Mouse (Mus musculus) layer of hippocampus, adult 8-10 months (tissue): Measurements from ENCODE around the gene Frmd4b. TPM values are rescaled to one million over a fixed set of nuclear protein-coding genes. Genes with fewer than 3 reads are reported as not detected.

Experiments
- DNase-seq, 2 experiments: peaks; one replicate each; pipeline ENCODE4 v3.0.0; 2022; ENCODE audit warnings: low spot score in 2 of 2
- total RNA-seq, 4 experiments: library from RNA; stranded (reverse); gene quantifications; 2 replicates each; pipeline ENCODE4 v1.2.4; 2022

The Frmd4b gene
- 10 to 100 TPM; 30.6 to 39.0 (median 34.4) TPM for total RNA-seq

GRCm38 (mm10) chr6:97617266-97617743, at the start of gene Frmd4b:
TSS of gene Frmd4b (minus strand) at chr6:97617541.
- peak; percentile 45 to 65 for DNase-seq

GRCm38 (mm10) chr6:97666417-97666816, 49.1 kb upstream of the Frmd4b start:
- DNase-seq, result no peak

- no peak for DNase-seq
Measured at GRCm38 (mm10) chr6:97658921-97659320, 41.6 kb upstream of the Frmd4b start.

GRCm38 (mm10) chr6:97655986-97656385, 38.6 kb upstream of the Frmd4b start:
- no peak for DNase-seq

- DNase-seq, result no peak
Measured at GRCm38 (mm10) chr6:97647501-97647900, 30.2 kb upstream of the Frmd4b start.

GRCm38 (mm10) chr6:97623330-97623729, 6.0 kb upstream of the Frmd4b start:
- DNase-seq, result no peak

- no peak for DNase-seq
Measured at GRCm38 (mm10) chr6:97622236-97622635, 4.9 kb upstream of the Frmd4b start.

GRCm38 (mm10) chr6:97617774-97618173, 433 bp upstream of the Frmd4b start:
- no peak for DNase-seq

- peak; percentile 18 to 31 for DNase-seq
Measured at GRCm38 (mm10) chr6:97616658-97617265, 579 bp downstream of the Frmd4b start.

- DNase-seq, result no peak
Measured at GRCm38 (mm10) chr6:97615901-97616461, 1.4 kb downstream of the Frmd4b start.

- no peak for DNase-seq
Measured at GRCm38 (mm10) chr6:97614179-97614578, 3.2 kb downstream of the Frmd4b start.

GRCm38 (mm10) chr6:97612861-97613260, 4.5 kb downstream of the Frmd4b start:
- DNase-seq, result no peak

GRCm38 (mm10) chr6:97610051-97610450, 7.3 kb downstream of the Frmd4b start:
- no peak for DNase-seq

GRCm38 (mm10) chr6:97607646-97608045, 9.7 kb downstream of the Frmd4b start:
- no peak for DNase-seq

GRCm38 (mm10) chr6:97595218-97595617, 22.1 kb downstream of the Frmd4b start:
- DNase-seq, result no peak

GRCm38 (mm10) chr6:97594589-97594988, 22.8 kb downstream of the Frmd4b start:
- no peak for DNase-seq

GRCm38 (mm10) chr6:97590230-97590629, 27.1 kb downstream of the Frmd4b start:
- DNase-seq, result no peak

- no peak for DNase-seq
Measured at GRCm38 (mm10) chr6:97589581-97589980, 27.8 kb downstream of the Frmd4b start.

GRCm38 (mm10) chr6:97589031-97589430, 28.3 kb downstream of the Frmd4b start:
- DNase-seq, result no peak

- no peak for DNase-seq
Measured at GRCm38 (mm10) chr6:97586606-97587005, 30.7 kb downstream of the Frmd4b start.

GRCm38 (mm10) chr6:97586024-97586423, 31.3 kb downstream of the Frmd4b start:
- no peak for DNase-seq

- no peak for DNase-seq
Measured at GRCm38 (mm10) chr6:97582748-97583147, 34.6 kb downstream of the Frmd4b start.

GRCm38 (mm10) chr6:97581941-97582340, 35.4 kb downstream of the Frmd4b start:
- no peak for DNase-seq
